Mouse (Mus musculus): ENCODE measurements around the gene Zfp956. TPM values are rescaled to one million over a fixed set of nuclear protein-coding genes. Genes with fewer than 3 reads are reported as not detected.

Gene Zfp956
- total and polyA plus RNA-seq, 3 experiments, result 11.0 to 13.1 TPM; not detected in 1

- TF ChIP-seq KAT2A (conservative IDR thresholded peaks at IDR 0.05; ENCODE audit: low read depth, low read length), result no peak; the same call in 1 of the 2 replicates
- TF ChIP-seq POLR2A (IDR thresholded peaks at IDR 0.05; ENCODE audit: control insufficient read depth in 1 of 2, insufficient read depth in 1 of 2, low read depth in 1 of 2, low read length in 2 of 2, poor library complexity in 1 of 2), result peak; percentile 75 to 80
- TF ChIP-seq ETS1 (IDR thresholded peaks at IDR 0.05; ENCODE audit: low read depth, low read length), result no peak
- no peak for TF ChIP-seq RCOR1 (IDR thresholded peaks at IDR 0.05; ENCODE audit: low read depth, low read length)
- no peak; the same call in 1 of the 2 replicates for TF ChIP-seq ZMIZ1 (IDR thresholded peaks at IDR 0.05; ENCODE audit: low read depth, low read length)
- no peak; the same call in 1 of the 2 replicates for TF ChIP-seq GABPA (IDR thresholded peaks at IDR 0.05; ENCODE audit: low read depth, low read length)
- no peak for TF ChIP-seq MAZ (IDR thresholded peaks at IDR 0.05; ENCODE audit: low read depth, low read length)
- TF ChIP-seq CHD2 (IDR thresholded peaks at IDR 0.05; ENCODE audit: low read length), result no peak
- peak; percentile 64; the same call in 1 of the 2 replicates for TF ChIP-seq NELFE (IDR thresholded peaks at IDR 0.05; ENCODE audit: low read depth, low read length)
- peak in 2 of 3 experiments; percentile 69 to 71; a peak in 4 of 6 replicates for TF ChIP-seq CTCF (IDR thresholded peaks at IDR 0.05 in 2 of 3, conservative IDR thresholded peaks at IDR 0.05 in 1 of 3; ENCODE audit: control insufficient read depth in 1 of 3, insufficient read depth in 1 of 3, low read depth in 2 of 3, low read length in 3 of 3, poor library complexity in 1 of 3, severe bottlenecking in 1 of 3)
Observed at GRCm38 (mm10) chr6:47920447-47921340, 32.5 kb upstream of the Zfp956 start, which contains the start of gene Zfp212 (continued).

GRCm38 (mm10) chr6:47942461-47942860 is 10.7 kb upstream of the Zfp956 start:
- Histone ChIP-seq H3K27ac (ENCODE audit: control insufficient read depth, low read depth, low read length) (no peak overlapping the region), H3K4me1 (ENCODE audit: control insufficient read depth in 1 of 2, insufficient read depth in 2 of 2, low read length in 2 of 2) (no peaks in the 10 kb centered on the region), H3K79me2 (ENCODE audit: control insufficient read depth, insufficient read depth, low read length, poor library complexity) (no peaks in the 10 kb centered on the region), H3K27me3 (ENCODE audit: control insufficient read depth in 1 of 2, insufficient read depth in 2 of 2, low read length in 2 of 2) (no peaks in the 10 kb centered on the region), H3K36me3 (ENCODE audit: control insufficient read depth in 1 of 2, insufficient read depth in 2 of 2, low read length in 2 of 2) (no peaks in the 10 kb centered on the region), H3K9ac (ENCODE audit: control insufficient read depth, low read depth, low read length, poor library complexity, severe bottlenecking) (no peak overlapping the region), H3K9me3 (replicated peaks; ENCODE audit: insufficient read depth, low read length) (no peaks in the 10 kb centered on the region), H3K4me3 (ENCODE audit: control insufficient read depth in 1 of 2, insufficient read depth in 1 of 2, low read depth in 2 of 2, low read length in 2 of 2) (no peak overlapping the region)
- no peak for TF ChIP-seq TAL1 (IDR thresholded peaks at IDR 0.05; ENCODE audit: low read length)
- TF ChIP-seq USF2 (IDR thresholded peaks at IDR 0.05; ENCODE audit: borderline replicate concordance in 1 of 2, insufficient read depth in 1 of 2, low read depth in 1 of 2, low read length in 2 of 2), result no peak
- TF ChIP-seq CHD2 (IDR thresholded peaks at IDR 0.05; ENCODE audit: low read length), result no peak
- TF ChIP-seq BHLHE40 (IDR thresholded peaks at IDR 0.05; ENCODE audit: borderline replicate concordance, low read depth, low read length), result no peak
- TF ChIP-seq NELFE (IDR thresholded peaks at IDR 0.05; ENCODE audit: low read depth, low read length), result no peak
- TF ChIP-seq ETS1 (IDR thresholded peaks at IDR 0.05; ENCODE audit: low read depth, low read length), result no peak
- TF ChIP-seq UBTF (IDR thresholded peaks at IDR 0.05; ENCODE audit: borderline replicate concordance, insufficient read depth, low read depth, low read length), result no peak
- TF ChIP-seq ZC3H11A (IDR thresholded peaks at IDR 0.05; ENCODE audit: low read depth, low read length), result no peak
- no peak for DNase-seq (ENCODE audit: low read depth, low spot score)
